Mouse (Mus musculus) heart, postnatal 0 days (tissue): ENCODE measurements around the gene Cdkn2d. TPM values are rescaled to one million over a fixed set of nuclear protein-coding genes. Genes with fewer than 3 reads are reported as not detected.
A peak's percentile ranks its signal among the peaks of the same experiment; 100 is the strongest.

Source experiments
- ATAC-seq: fragments of 200-750 bp; cut with Nextera tagmentation; 2 replicates; pipeline ENCODE4 v1.8.0; 2017; ENCODE audit warnings: low read depth, moderate number of reproducible peaks, moderate library complexity; ENCODE audit not compliant: insufficient read depth
- DNase-seq: peaks from one replicate; pipeline ENCODE4 v3.0.0-alpha.2; 2016; ENCODE audit warnings: low spot score
- H3K27ac ChIP-seq: fragments of 300-500 bp; sonication (generic); 2 replicates; pipeline ENCODE4 v1.5.1; 2014; ENCODE audit warnings: low read depth, mild to moderate bottlenecking
- H3K27me3 ChIP-seq: fragments of 300-500 bp; sonication (generic); 2 replicates; pipeline ENCODE4 v1.6.1; 2014; ENCODE audit warnings: low read length, mixed read lengths; ENCODE audit not compliant: control insufficient read depth, insufficient read depth
- H3K36me3 ChIP-seq: fragments of 300-500 bp; sonication (generic); replicated peaks from 2 replicates; pipeline ENCODE4 v1.6.1; 2014; ENCODE audit warnings: low read length, mixed read lengths; ENCODE audit not compliant: control insufficient read depth, insufficient read depth
- H3K4me1 ChIP-seq: fragments of 300-500 bp; sonication (generic); 2 replicates; pipeline ENCODE4 v1.6.1; 2014; ENCODE audit warnings: antibody characterized with exemption; ENCODE audit not compliant: control insufficient read depth, insufficient read depth
- H3K4me2 ChIP-seq: fragments of 300-500 bp; sonication (generic); 2 replicates; pipeline ENCODE4 v1.6.1; 2014; ENCODE audit warnings: low read depth, mild to moderate bottlenecking, low read length, moderate library complexity
- H3K4me3 ChIP-seq: fragments of 300-500 bp; sonication (generic); 2 replicates; pipeline ENCODE4 v1.5.1; 2014; ENCODE audit warnings: low read depth, low read length
- H3K9ac ChIP-seq: fragments of 300-500 bp; sonication (generic); replicated peaks from 2 replicates; pipeline ENCODE4 v1.6.1; 2014; ENCODE audit warnings: low read depth, low read length, mixed read lengths
- H3K9me3 ChIP-seq: fragments of 300-500 bp; sonication (generic); replicated peaks from 2 replicates; pipeline ENCODE4 v1.6.1; 2016; ENCODE audit warnings: low read length; ENCODE audit not compliant: control insufficient read depth
- CTCF ChIP-seq: IDR thresholded peaks from 2 replicates; pipeline ENCODE4 v1.5.1; 2016; ENCODE audit warnings: antibody characterized with exemption, control low read depth, low read depth
- EP300 ChIP-seq: IDR thresholded peaks from 2 replicates; pipeline ENCODE4 v1.6.1; 2016; ENCODE audit warnings: antibody characterized with exemption, low read depth
- WGBS: fragments of 180-500 bp; shearing (Covaris S2); extraction: QIAGEN DNeasy Blood & Tissue Kit; methylation state at CpG from one replicate; pipeline ENCODE4 v1.1.7; 2014; 5-methylcytosine and 5-hydroxymethylcytosine counted together
- polyA plus RNA-seq: library from polyadenylated mRNA; unstranded; fragments of >200 nt; fragmentation: Nextera tagmentation; extraction: Ambion mirVana; gene quantifications from 2 replicates; pipeline ENCODE4 v1.2.1, GENCODE M21; 2015
- total RNA-seq: library from RNA; depleted of rRNA; stranded (reverse); fragments of >200 nt; gene quantifications from 2 replicates; pipeline ENCODE4 v1.2.3, GENCODE M21; 2014; ENCODE audit warnings: low replicate concordance

Gene Cdkn2d
- total and polyA plus RNA-seq, 2 experiments from 2014 or later: 65.8 to 67.4 TPM

GRCm38 (mm10) chr9:21321513-21321835, 30.3 kb upstream of the Cdkn2d start:
- peak overlapping the region; percentile 85 for H3K4me3 ChIP-seq
- peak overlapping the region; percentile 81 for H3K4me2 ChIP-seq
- peak overlapping the region; percentile 71 for H3K9ac ChIP-seq
- DNase-seq (no peak), ATAC-seq (no peak)
- no peak for TF ChIP-seq EP300
- no peak for TF ChIP-seq CTCF
- peak overlapping the region; percentile 79 for H3K27ac ChIP-seq
- no peaks in the 10 kb centered on the region for H3K36me3 ChIP-seq
- peaks cover 11% of the 10 kb centered on the region for H3K4me1 ChIP-seq
- 7% methylated on average over 6 of the region's 6 CpGs for WGBS
- H3K27me3 ChIP-seq: no peaks in the 10 kb centered on the region
- no peaks in the 10 kb centered on the region for H3K9me3 ChIP-seq

- H3K9me3 ChIP-seq: no peaks in the 10 kb centered on the region
- peak within 1 kb of the TSS; percentile 71 for H3K9ac ChIP-seq
- peaks cover 11% of the 10 kb centered on the region for H3K4me1 ChIP-seq
- under 1% methylated on average over 52 of the region's 52 CpGs for WGBS
- peak within 1 kb of the TSS; percentile 79 for H3K27ac ChIP-seq
- no peaks in the 10 kb centered on the region for H3K36me3 ChIP-seq
- peak within 1 kb of the TSS; percentile 81 for H3K4me2 ChIP-seq
- no peaks in the 10 kb centered on the region for H3K27me3 ChIP-seq
- H3K4me3 ChIP-seq: peak within 1 kb of the TSS; percentile 85
- DNase-seq (peak; percentile 72), ATAC-seq (peak; percentile 95)
- TF ChIP-seq CTCF: no peak
- TF ChIP-seq EP300: no peak
Observed at GRCm38 (mm10) chr9:21320619-21321512, 29.7 kb upstream of the Cdkn2d start, which contains the start of gene Slc44a2. Gene Slc44a2, plus strand, starts transcription at chr9:21320698.

- Histone ChIP-seq H3K4me1 (peaks cover 11% of the 10 kb centered on the region), H3K9me3 (no peaks in the 10 kb centered on the region), H3K27ac (0 out of 2 replicates have a peak overlapping the region, but pooled peaks have one; percentile 79), H3K27me3 (no peaks in the 10 kb centered on the region), H3K9ac (0 out of 2 replicates have a peak overlapping the region, but pooled peaks have one; percentile 71), H3K4me2 (peak overlapping the region; percentile 81), H3K36me3 (no peaks in the 10 kb centered on the region), H3K4me3 (peak overlapping the region; percentile 85)
- TF ChIP-seq CTCF: no peak
- no peak for TF ChIP-seq EP300
- DNase-seq (no peak), ATAC-seq (no peak)
- WGBS: 17% methylated on average over 4 of the region's 4 CpGs
Observed at GRCm38 (mm10) chr9:21320280-21320618, 29.0 kb upstream of the Cdkn2d start.

GRCm38 (mm10) chr9:21319503-21319902, 28.3 kb upstream of the Cdkn2d start:
- no peak overlapping the region for H3K4me3 ChIP-seq
- DNase-seq: no peak
- TF ChIP-seq CTCF (no peak), EP300 (no peak)
- peaks cover 11% of the 10 kb centered on the region for H3K4me1 ChIP-seq
- no peak for ATAC-seq
- WGBS: 93% methylated on average over 4 of the region's 4 CpGs
- H3K27ac ChIP-seq: no peak overlapping the region
- H3K9ac ChIP-seq: no peak overlapping the region
- H3K36me3 ChIP-seq: no peaks in the 10 kb centered on the region
- H3K9me3 ChIP-seq: no peaks in the 10 kb centered on the region
- no peak overlapping the region for H3K4me2 ChIP-seq
- H3K27me3 ChIP-seq: no peaks in the 10 kb centered on the region

GRCm38 (mm10) chr9:21318792-21319191, 27.6 kb upstream of the Cdkn2d start:
- whole genome bisulfite sequencing: 85% methylated on average over 6 of the region's 6 CpGs
- H3K9me3 ChIP-seq: no peaks in the 10 kb centered on the region
- no peak for ATAC-seq
- H3K4me1 ChIP-seq: peaks cover 11% of the 10 kb centered on the region
- no peak overlapping the region for H3K4me3 ChIP-seq
- no peak overlapping the region for H3K9ac ChIP-seq
- no peaks in the 10 kb centered on the region for H3K36me3 ChIP-seq
- no peaks in the 10 kb centered on the region for H3K27me3 ChIP-seq
- DNase-seq: no peak
- TF ChIP-seq CTCF (no peak), EP300 (no peak)
- H3K27ac ChIP-seq: no peak overlapping the region
- no peak overlapping the region for H3K4me2 ChIP-seq

GRCm38 (mm10) chr9:21316696-21317095, 25.5 kb upstream of the Cdkn2d start:
- no peak for TF ChIP-seq EP300
- no peak for TF ChIP-seq CTCF
- peaks cover 3% of the 10 kb centered on the region for H3K4me1 ChIP-seq
- peaks cover 9% of the 10 kb centered on the region for H3K27me3 ChIP-seq
- WGBS: 71% methylated on average over 7 of the region's 7 CpGs
- H3K9me3 ChIP-seq: no peaks in the 10 kb centered on the region
- no peak for DNase-seq
- no peak overlapping the region for H3K4me3 ChIP-seq
- H3K27ac ChIP-seq: no peak overlapping the region
- no peaks in the 10 kb centered on the region for H3K36me3 ChIP-seq
- no peak overlapping the region for H3K4me2 ChIP-seq
- no peak for ATAC-seq
- H3K9ac ChIP-seq: no peak overlapping the region
